Mouse (Mus musculus) skeletal muscle tissue, adult 2 months (tissue): Measurements from ENCODE around the gene Spsb4.
A peak's percentile ranks its signal among the peaks of the same experiment; 100 is the strongest.

Experiments
- DNase-seq: peaks from one replicate; pipeline ENCODE4 v3.0.0-alpha.2; 2012; ENCODE audit warnings: low read depth, low spot score

The Spsb4 gene

DNA sequence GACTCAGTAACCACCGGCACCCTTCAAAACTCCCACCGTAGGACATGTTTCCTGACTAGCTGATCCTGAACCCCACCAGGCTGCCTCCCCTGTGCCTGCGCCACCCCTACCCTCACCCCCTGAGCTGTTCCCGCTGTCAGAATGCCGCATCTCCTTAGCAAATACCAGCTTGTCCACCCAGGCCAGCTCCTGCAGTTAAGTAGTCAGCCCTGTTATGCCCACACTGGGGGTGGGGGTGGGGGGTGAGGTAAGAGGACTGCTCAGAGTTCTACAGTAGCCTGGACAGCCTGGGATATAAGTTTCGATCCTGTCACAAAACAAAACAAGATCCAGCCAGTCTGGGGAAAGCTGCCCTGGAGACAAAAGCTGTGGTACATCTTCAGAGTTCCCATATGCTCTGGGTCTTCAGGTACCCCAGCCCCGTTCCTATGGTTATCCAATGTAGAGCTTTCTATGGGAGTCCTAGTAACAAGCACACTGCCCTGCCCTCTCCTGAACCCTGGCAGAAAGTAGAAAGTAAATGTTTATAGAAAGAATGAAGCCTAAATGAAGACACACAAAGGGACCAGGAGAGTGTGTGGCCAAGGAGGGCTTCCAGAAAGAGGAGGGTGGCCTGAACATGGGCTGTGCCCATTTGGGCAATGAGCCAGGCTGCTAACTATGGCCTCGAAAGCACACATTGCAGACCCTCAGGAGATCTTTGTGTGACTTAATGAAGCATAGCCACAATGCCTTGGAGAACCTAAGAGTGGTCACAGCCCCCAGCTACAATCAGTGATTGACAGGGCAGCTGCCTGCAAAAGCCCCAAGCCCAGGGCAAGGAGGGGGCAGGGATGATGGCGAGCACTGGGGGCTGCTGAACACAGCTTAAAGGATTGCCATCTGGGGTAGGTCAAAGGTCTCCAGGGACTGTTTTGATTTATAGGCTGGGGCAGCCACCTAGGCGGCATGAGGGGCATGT lies 38.3 kb downstream of the Spsb4 start:
- no peak for DNase-seq

DNA sequence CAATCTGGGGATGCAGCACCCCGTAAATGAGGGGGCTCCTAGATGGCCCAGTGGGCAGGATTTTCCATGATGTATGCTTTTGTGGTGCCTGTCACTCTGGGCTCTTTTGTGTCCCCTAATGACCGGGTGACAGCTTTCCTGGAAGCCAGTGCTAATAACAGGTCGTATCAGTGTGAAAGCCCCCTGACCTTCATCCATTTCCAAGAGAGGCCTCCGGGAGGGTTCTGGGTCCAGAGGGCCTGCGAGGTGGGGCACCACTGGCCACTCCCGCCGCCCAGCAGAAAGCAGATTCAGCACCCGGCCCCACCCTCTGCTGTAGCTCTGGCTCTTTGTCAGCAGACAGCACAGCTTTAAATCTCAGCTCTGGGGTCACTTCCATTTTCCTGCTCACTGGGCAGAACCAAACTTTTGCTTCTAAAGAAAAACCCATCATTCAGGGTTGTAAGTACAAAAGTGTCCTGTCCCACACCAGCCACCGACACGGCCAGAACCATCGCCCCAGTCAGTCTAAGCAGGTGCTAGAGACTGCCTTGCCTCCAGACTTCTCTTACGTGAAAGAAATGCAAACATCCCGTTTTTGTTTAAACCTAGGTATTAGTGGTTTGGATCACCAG lies 39.1 kb downstream of the Spsb4 start:
- DNase-seq: no peak

DNA sequence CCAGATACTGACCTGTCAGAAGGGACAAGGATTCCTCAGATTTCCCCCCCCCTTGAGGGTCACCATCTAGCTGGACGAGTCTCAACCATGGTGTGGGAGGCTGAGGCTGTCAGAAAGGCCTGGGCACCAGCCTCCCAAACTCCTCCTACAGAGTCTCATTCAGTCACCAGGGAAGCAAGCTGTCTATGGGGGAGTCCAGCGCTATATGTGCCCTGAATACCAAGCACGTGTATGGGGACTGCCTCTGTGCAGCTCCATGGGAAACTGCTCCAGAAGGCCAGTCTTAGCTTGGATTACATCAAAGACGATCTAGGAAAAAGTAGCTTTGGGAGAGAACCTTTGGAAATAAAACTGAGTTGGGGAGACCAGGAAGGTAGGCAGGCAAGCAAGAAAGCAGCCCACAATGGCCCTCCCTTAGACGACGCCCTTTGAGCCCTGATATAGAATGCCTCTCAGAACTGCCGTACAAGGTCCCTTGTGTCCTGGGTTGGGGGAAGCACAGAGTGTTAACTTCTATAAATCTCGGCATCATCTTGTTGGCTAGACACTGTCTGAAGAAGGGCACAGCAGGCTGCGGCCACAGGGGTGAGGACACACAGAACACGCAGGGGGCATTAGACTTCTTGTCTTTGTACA lies 40.4 kb downstream of the Spsb4 start:
- no peak for DNase-seq

DNA sequence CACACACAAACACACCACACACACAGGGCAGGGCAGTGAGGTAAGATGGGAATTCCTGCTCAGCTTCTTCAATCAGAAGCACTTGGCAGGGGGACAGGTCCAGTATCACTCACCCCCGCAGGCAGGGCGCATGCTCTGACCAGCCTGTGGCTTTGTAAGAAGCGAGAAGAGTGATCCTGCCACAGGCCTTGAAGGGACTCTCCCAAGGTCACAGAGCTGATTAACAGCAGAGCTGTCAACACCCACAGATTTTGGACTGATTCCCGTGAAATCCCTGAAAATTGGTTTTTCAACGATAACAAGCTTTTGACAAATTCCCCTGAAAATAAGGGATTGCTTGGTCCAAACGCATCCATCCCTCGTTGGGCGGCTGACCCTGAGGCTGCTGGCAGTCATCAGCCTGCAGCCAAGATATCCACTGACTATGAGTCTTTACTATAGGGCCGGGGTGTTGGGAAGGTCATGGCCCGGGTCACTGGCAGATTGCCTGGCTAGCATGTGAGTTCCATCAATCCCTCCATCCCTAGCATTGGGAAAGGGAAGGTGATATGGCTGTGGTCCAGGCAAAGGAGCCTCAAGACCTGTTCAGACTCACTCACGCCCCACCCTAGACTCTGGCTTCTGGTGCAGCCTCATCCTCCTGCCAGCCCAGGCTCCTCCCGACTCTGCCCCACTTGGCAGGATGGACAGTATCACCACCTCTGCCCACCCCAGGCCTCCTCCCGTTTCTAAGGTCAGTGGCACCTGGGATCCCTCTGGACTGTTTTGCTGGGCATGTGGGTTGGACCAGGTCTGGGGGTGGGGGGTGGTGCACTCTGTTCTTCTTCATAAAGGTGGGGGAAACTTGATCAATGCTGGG lies 41.1 kb downstream of the Spsb4 start:
- no peak for DNase-seq

DNA sequence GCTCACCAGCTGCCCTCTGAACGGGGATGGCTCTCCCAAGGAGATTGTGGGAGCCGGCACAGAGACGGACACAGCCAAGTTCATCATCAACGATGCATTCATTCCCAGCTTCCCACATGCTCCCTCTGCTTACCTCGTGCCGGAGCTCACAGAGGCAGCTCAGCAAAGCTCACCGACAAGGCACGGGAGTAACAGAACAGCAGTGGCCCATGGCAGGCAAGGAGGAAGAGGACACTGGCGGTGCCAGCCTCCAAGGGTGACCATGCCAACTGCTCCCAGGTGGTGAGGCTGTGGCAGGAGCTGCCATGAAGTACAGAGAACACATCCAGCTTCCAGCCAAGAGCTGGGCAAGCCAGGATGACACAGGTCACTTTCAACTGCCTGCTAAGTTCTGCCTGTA lies 45.6 kb downstream of the Spsb4 start:
- no peak for DNase-seq

DNA sequence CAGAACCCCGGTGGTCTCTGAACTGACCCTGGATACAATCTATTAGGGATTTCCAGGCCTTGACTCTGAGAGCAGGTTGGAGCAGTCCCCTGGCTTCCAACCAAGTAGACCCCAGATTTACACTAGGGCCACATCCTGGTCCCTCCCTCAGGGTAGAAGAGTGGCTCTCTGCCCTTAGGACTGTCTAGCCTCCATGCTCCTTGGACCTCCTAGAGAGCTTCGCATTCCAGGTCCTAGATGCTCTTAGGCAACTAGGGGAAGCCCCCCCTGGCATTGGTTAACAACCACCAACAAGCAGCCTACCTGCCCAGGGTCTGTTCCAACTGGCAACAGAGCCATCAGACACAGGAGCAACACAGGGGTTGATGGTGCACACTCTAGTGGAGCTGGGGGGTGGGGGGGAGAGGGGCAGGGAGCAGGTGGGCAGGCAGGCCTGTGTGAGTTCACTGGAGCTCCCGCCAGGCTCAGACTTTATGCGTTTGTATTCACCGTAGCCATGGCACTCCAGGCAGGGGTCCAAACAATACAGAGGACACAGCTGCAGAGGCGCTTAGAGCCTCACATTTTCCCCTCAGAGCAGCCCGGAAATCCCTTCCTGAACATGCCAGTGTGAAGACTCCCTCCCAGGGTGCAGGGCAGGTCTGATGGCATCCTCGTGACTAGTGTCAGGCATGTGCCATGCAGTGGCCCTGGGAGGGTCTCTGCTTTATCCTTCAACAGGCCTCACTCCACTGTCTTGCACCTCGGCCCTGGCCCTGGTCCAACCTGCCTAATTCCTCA lies 46.8 kb downstream of the Spsb4 start:
- DNase-seq: peak; percentile 68

DNA sequence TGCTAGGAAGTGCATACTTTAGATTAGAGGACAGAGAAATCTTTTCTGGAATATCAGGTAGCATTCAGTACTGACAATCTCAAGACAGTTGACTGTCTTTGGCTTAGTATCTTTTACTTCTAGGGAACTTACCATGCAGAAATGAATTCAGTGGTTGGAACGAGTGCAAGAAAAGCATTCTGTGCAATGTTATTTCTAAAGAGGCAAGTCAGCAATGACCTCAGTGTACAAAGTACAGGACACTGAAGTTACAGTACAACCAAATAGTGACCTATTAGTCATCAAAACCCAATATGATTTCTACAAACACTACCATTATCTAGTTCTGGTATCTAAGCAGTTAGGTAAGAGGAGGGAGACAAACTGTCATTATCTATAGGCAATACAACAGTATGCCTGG lies 51.1 kb downstream of the Spsb4 start:
- DNase-seq: no peak

DNA sequence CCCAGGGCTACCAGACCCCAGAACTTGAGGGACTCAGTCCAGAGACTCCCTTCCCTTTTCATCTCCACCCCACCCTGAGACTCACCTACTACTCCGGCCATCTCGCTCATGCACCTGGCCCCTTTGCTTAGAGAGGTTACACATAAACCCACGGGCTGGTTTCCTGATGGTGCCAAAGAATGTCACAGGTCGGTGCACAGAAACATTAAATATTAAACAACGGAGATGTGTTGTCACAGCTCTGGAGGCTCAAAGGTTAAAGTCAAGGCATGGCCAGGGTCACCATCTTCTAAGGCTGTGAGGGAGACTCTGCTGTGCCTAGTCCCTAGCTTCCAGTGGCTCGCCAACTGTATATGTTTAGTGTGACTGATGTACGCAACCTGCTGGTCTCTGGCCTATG lies 52.2 kb downstream of the Spsb4 start:
- DNase-seq: no peak

DNA sequence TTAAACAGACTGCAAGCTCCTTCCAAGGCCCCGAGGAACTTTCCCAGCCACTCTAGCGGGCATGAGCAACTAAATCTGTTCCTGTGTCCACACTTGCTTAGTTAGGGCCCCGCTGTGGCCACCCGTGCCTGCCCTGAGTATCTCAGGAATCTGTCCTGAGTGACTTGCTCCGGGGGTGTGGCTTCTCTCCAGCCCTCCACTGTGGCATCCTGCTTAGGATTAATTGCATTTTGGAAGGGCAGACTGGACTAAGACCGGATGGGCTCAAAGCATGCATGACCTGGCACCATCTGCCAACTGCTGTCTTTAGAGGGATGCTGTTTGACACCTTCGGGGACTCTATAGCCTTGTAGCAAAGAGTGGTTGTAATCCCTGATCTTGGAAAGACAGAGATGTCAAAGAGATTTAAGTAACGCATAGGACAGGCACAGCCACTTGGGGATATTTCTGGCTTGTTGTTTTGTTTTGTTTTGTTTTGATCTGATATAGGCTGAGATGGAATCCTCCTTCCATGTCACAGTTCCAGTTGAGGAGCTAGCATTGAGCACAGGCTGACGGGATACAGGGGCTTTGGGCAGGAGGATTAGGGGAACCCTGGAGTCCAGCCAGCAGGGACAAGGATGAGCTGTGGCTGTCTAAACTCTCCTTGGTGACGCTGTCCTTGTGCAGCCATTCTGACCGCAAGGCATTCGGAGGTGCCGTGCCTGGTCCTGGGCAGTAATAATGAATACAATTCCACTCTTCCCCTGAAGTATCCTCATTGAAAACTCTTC lies 55.0 kb downstream of the Spsb4 start:
- no peak for DNase-seq

DNA sequence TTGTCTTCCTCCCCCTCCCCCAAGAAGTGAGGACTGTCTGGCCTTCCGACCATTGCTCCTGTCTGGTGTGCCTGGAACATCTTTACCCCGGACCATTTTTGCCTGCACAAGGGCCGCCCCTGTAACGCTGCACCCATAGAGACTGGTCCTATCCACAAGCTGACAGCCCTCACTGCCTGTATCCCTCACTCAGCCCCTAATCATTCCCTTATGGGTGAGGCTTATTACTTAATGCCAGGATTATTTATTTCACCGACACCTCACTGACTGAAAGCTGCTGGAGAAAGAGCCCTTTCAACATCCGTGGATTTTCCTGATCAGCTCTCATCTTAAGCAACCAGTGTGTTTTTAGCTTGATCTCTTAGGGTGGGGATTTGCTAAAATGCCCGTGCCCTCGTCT lies 55.9 kb downstream of the Spsb4 start:
- no peak for DNase-seq

DNA sequence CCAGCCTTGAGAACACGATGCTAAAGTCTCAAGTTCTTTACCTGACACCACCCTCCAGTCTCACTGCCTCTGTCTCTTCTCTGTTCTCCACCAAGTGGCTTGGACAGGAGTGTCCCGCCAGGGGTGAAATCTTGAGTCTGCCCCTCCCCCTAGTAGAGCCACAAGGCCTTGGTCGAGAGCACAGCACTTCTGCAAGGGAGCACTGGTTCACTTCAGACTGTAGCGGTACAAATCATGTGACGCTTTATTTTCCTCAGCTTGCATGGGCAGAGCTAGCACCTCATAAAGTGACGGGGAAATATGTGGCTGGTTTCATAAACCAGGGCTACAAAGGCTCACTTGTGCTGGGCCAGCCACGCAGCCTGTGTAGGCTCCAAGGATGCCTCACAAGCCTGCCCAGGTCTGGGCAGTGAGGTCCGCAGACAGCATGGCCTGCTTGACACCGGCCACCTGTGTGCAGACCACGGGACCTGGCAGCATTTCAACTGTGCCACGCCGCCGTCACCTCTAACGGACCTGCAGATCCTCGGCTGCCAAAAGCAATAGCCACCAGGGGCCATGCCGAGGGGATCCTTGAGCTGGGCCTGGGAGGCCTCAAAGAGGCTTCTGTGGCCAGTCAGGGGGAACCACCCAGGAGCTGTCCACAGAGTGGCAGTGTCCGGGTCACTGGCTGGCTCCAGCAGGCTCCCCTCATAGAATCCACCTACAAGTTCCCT lies 56.5 kb downstream of the Spsb4 start:
- DNase-seq: no peak

DNA sequence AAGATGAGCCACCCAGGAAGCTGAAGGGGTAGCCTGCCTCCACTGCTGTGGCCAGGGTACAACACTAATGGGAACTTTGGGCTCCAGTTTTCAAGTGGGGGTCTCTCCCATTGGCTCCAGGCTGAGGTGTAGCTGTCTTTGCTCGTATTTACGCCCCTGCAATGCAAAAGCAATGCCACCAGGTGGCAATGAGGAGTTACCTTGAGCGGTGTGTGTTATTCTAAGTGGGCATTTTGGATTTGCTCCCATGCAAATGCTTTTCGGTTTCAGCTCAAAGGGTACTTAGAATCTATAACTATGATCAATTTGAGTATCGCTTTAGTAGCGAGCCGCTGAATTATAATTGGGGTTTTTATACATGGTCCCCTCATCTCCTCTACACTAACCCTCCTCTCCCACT lies 57.6 kb downstream of the Spsb4 start:
- no peak for DNase-seq

DNA sequence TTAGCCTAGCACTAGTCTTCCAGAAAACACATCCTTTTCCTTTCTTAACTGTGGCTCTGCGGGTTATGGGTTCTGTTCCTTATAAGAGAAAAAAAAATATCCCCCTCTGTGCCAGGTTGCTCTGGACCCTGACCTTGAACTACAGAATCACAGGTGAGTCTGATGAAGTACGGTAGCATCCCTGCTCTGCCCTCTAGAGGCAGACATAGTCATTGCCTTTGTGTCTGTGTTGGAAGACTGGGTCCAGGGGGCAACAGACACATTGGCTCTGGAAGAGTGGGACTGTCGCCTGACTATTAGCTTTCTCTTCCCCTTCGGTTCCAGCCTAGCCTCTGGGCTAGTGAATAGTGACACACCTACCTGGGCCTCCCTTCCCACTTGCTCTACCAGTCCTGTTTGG lies 58.4 kb downstream of the Spsb4 start:
- no peak for DNase-seq

DNA sequence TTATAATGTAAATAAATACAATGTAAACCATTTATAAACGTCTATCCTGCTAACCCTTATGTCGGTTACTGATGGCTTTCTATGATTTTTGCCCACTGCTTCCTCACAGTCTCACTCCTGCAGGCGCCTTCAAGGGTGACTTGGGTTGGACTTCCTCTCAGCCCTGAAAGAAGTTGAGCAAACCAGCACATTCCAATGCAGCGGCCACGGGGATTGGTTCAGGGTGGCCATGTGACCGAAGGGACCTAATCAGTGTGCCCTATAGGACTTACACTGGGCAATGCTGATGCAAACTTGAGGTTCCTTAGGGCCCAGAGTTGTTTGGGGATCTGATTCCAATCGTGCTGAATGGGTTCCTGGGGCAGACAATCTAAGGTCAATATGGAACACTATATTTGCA lies 59.2 kb downstream of the Spsb4 start:
- DNase-seq: no peak

DNA sequence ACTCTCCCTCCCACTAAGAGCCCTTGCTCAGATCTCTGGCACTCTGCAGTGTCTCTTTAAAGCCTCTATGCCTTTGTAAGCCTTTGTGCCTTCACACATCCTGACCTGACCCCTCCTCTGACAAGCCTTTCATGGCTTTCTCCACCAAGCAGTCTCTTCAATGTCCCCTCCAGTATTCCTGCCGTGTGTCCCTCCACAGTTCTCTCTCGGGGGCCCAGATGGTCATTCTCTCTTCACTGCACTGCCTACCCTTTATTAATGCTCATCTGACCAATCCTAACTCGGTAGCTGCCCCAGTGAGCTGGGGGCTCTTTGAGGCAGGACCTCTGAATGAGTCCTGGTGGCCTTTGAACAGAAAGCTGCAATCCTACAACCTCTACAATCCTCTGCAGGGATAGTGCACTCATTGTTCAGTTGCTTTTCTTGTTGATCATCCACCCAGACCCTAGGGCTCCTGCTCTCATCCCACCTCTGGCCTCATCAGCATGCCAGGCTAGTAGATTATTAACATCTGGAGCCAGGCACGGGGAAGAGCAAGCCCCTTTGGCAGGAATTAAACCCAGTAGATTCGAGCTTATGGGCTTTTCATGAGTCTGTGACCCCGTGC lies 60.5 kb downstream of the Spsb4 start:
- DNase-seq: no peak

DNA sequence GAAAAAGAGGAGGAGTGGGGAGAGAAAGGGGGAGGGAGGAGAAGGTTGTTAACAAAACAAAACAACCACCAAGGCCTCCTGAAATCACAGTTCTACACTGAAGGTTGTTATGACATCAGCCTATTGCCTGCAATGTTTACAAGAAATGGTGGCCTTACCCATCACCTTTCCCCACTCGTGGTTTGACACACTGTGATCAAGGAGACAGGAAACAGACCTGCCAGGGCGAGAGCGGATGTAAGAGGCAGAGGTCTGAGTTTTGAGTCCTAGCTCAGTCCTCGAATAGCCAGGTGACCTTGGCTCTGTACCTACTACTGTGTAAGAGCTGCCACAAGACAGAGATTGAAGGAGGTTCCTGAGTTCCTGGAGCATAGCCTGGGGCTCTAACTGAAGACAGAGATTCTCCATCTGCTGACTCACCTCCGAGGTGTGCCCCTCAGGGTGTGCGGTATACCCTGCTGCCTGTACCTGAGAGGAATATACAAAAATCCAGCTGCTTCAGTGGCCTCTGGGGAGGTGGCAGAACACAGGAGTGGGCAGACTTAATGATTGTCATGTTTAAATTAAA lies 61.3 kb downstream of the Spsb4 start:
- no peak for DNase-seq

DNA sequence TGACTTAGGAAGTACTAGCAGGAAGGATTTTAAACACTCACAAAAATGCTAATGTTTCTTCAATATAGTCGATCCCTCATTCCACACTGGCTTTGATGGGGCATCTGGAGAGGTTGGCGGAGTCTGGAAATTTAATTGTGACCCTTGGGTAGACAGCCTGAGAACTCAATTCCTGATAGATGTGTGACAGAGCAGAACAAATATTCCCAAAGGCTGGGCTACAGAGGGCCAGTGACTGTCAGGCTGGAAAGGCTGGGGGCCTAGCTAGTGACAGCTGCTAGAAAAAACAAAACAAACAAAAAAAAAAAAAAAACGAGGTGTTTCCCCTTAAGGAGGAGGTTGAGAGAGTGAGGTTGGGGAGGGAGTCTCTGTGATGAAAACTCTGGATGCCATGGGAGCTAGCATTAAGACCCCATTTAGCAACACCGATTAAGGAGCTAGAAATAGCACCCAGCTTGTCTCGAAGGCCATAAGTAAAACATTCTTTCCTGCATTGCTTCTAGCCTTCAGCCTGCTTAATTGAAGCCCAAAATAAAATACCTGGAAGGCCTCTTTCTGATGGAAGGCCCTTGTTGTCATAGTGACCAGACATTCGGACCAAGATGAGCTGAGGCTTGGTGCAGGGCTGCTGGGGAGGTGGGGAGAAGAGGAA lies 61.9 kb downstream of the Spsb4 start:
- no peak for DNase-seq

DNA sequence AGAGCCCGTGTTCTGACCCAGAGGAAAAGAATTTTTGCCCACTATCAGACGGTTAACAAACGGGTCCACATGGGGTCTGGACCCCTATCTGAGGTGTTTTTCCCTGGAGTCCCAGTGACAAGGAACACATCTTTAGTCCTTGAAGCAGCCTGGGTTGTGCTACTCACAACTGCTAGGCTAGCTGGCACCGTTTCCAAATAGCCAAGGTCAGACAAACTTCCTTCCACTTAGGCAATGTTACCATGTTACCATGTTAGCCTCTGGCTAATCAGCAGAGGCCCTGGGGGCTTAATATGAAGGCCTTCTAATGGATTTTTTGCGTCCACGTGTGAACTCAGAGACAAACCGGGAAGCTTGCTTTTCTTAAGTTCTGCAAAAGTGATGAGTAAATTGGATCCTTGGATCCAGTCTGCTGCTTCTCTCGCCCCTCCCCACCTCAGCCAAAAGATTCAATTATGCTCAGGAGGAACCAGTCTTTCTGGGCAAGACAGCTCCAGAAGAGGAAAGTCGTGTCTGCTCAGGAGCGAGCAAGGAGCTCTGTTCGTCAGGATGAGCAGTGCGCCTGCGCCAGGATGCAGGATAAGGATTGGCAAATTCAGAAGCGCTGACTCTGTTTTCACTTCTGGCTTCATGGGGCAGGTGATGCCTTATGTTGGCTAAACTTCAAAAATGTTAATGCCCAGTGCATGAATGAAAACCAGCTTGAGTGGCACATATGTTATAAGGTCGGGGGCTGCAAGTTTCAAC lies 64.4 kb downstream of the Spsb4 start:
- DNase-seq: no peak
